Mouse (Mus musculus): Measurements from ENCODE around the gene Olfr1161. TPM values are rescaled to one million over a fixed set of nuclear protein-coding genes. Genes with fewer than 3 reads are reported as not detected.
"Not testable (repeated sequence)": the region's sequence is repeated elsewhere in the genome, so short reads cannot be mapped to it uniquely, and the experiment has no call there.

The Olfr1161 gene
- not detected for total RNA-seq (2021)

DNA sequence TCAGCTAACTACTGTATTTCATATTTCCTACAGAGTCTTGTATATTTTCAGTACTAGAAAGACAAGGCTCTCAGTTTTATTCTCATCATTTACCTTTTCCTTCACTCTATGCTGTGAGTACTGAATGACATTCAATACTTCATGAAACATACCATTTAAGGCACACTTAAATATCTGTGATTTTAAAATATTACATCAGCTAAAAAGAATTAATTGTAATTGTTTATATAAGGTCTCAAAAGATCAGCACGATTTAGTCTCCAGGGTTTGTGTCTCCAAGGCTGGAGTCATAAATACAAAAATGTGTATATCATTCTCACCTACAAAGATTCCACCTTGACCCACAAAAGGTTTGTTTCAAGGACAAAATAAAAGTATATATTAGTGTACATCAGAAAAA lies at the start of gene Olfr1161:
Olfr1161 (plus strand) TSS at position 301 of the 400 bp plus-strand sequence.
- not testable (repeated sequence) for DNase-seq

DNA sequence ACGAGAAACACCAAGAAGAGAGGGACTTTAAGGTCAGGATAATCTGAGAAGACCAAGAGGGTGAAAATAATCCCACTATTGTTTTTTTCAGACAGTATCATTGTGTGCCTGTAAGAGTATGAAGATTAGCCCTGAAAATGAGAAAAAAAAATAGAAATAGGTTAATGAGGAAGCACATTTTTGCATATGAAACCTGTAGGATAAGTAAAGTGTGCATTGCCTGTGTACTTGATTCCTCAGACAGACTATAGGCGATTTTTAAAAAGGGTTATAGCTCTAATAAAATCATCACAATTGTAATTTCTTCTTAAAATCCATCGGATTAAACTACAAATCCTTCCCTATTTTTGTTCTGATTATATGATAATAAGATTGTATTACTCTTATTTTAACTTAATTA lies 48.0 kb upstream of the Olfr1161 start, which contains the start of gene Olfr74:
Olfr74 (minus strand) TSS at position 101 of the 400 bp plus-strand sequence.
- DNase-seq: no peak

DNA sequence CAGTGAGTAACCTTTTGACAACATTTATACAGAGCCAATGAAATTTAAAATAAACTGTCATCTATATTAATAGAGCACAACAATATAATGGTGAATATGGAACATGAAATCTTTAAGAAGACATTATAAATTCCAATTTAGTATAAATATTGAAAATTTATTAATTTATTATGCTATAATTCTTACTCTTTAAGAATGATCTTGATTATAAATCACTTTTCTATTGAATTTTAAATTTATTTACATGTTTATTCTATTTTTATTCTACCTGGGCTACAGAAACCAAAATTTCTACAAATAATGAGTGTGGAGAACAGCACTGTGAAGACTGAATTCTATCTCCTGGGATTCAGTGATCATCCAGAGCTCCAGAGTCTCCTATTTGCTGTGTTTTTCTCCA lies 32.8 kb upstream of the Olfr1161 start, which contains the start of gene Olfr1158:
Olfr1158 (plus strand) TSS at position 301 of the 400 bp plus-strand sequence.
- no peak for DNase-seq

DNA sequence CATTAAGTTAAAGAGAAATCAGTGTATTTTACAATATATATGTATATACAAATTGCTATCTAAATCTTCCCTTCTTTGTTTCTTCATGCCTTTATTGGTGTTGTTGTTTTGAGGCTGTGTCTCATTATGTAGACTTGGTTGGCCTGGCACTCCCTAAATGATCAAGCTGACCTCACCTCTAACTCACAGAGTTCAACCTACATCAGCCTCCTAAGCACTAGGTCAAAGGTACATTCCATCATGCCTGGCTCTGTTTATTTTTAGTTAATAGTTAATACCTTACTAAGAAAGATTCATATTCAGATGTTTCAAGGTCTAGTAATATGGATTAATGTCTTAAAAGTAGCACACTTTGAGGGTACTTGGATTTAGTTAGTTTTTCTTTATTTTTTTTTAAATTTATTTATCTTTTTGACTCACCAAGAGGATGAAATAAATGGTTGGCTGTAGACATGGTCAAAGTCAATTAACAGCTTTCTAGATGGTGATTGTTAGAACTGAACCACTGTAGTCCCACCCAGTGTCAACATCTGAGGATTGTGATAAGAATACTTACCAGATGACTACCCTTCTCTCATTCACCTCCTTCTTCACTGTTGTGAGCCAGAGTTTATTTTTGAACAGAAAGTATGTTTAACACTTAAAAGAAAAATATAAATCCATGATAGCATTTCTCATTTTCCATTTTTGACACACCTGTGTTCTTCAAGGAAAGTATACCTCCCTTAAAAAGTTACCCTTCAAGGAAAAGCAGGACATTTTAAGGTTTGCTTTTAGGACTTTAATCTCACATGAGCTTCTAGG lies 14.9 kb upstream of the Olfr1161 start, which contains the start of gene Olfr1160:
Olfr1160 (minus strand) TSS at position 754 of the 804 bp plus-strand sequence.
- DNase-seq: no peak

DNA sequence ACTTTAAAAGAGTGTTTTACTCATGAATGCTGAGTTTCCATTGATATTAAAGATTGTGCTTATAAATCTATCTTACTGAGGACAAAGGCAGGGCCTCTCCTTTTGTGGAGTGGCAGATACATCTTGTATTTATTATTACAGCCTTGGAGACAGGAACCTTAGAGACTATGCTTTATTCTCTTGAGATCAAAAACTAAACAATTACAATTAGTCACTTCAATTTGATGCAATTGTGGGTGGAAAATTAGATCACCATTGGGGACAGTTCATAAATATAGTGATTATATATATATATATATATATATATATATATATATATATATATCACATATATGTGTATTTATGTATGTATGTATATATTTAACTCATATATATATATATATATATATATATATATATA lies 15.0 kb downstream of the Olfr1161 start, which contains the start of gene Olfr73:
Olfr73 (minus strand) TSS at position 101 of the 400 bp plus-strand sequence.
- no peak for DNase-seq

DNA sequence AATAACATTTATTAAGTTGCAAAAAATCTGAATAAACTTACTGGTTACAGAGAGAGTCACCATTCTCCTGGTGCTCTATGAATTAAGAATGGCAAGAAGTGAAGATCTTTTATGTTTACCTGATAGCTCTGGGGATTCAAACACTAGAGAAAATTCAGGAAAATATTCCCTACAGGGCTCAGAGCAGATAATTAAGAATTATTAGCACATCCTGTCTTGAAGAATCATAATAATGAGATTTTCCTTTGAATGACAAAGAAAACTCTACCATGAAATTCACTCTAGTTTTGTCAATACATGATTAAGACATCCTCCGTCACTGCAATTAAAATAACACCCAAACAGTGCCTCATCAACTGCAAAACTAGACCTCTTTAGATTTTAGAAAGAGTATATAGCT lies 28.5 kb downstream of the Olfr1161 start, which contains the start of gene Olfr1162:
Olfr1162 (minus strand) TSS at position 101 of the 400 bp plus-strand sequence.
- DNase-seq: no peak

DNA sequence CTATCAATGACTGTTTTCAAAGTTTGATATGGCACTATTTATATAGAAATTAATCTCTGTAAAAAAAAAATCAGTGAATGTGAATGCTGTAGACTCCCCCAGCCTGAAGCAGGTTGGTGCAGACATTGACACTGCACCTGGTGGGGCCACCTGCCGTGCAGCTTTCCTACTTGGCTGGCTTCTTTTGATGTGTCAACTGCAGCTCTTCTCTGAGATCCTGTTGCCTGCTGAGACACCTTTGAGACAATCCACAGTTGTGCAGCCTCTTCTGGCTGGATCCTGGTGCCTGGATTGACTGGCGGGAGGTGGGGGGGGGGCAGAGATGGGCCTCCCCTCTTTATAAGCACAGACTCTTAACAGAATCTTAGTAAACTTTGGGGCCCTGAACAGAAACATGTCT lies 41.0 kb downstream of the Olfr1161 start:
- DNase-seq: no peak

DNA sequence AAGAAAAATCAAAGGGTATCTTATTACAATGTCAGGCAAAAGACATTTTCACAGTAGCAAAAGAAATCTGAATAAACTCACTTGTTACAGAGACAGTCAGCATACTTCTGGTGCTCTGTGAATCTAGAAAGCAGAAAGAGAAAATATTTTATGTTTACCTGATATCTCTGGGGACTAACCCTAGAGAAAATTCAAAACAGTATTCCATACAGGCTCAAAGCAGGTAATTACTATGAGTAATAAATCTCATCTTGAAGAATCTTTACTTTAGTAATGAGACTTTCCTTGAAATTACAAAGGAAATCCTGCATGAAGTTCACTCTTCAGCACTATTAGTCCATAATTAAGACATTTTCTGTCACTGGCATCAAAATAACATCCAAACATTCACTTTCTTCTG lies 49.2 kb downstream of the Olfr1161 start, which contains the start of gene Olfr1163:
Olfr1163 (minus strand) TSS at position 101 of the 400 bp plus-strand sequence.
- no peak for DNase-seq

Other genes starting within 250 kb of the Olfr1161 start
- gene Olfr152, start 243.3 kb upstream of the Olfr1161 start, total RNA-seq (2021): not detected
- gene Olfr1143, start 222.2 kb upstream of the Olfr1161 start, total RNA-seq (2021): not detected
- not detected for gene Olfr1145, start 213.0 kb upstream of the Olfr1161 start, total RNA-seq (2021)
- gene Olfr1148, start 192.2 kb upstream of the Olfr1161 start, total RNA-seq (2021): not detected
- not detected for gene Olfr1150-ps1, start 178.8 kb upstream of the Olfr1161 start, total RNA-seq (2021)
- gene Olfr1151, start 166.9 kb upstream of the Olfr1161 start, total RNA-seq (2021): not detected
- gene Olfr1152, start 156.3 kb upstream of the Olfr1161 start, total RNA-seq (2021): not detected
- not detected for gene Olfr1153, start 127.8 kb upstream of the Olfr1161 start, total RNA-seq (2021)
- not detected for gene Olfr1154, start 117.6 kb upstream of the Olfr1161 start, total RNA-seq (2021)
- not detected for gene Olfr1155, start 77.6 kb upstream of the Olfr1161 start, total RNA-seq (2021)
- under 1 TPM in 1 of 2 experiments, not detected in 1; 0.10 TPM for gene Olfr1156, start 69.7 kb upstream of the Olfr1161 start, total RNA-seq (2021)
- gene Olfr1157, start 54.5 kb upstream of the Olfr1161 start, total RNA-seq (2021): not detected
- gene Olfr74, start 48.1 kb upstream of the Olfr1161 start, total RNA-seq (2021): not detected
- not detected for gene Olfr1158, start 32.7 kb upstream of the Olfr1161 start, total RNA-seq (2021)
- not detected for gene Olfr1160, start 14.5 kb upstream of the Olfr1161 start, total RNA-seq (2021)
- not detected for gene Olfr73, start 14.9 kb downstream of the Olfr1161 start, total RNA-seq (2021)
- gene Olfr1162, start 28.4 kb downstream of the Olfr1161 start, total RNA-seq (2021): not detected
- gene Olfr1163, start 49.1 kb downstream of the Olfr1161 start, total RNA-seq (2021): not detected
- gene Olfr1164, start 71.2 kb downstream of the Olfr1161 start, total RNA-seq (2021): not detected
- gene Olfr1166, start 105.5 kb downstream of the Olfr1161 start, total RNA-seq (2021): not detected
- not detected for gene Olfr1167, start 132.4 kb downstream of the Olfr1161 start, total RNA-seq (2021)
- not detected for gene Olfr1168, start 159.1 kb downstream of the Olfr1161 start, total RNA-seq (2021)
- not detected for gene Olfr1170, start 205.6 kb downstream of the Olfr1161 start, total RNA-seq (2021)